Mouse (Mus musculus): ENCODE data around the gene Sf3a1.

The Sf3a1 gene

DNA sequence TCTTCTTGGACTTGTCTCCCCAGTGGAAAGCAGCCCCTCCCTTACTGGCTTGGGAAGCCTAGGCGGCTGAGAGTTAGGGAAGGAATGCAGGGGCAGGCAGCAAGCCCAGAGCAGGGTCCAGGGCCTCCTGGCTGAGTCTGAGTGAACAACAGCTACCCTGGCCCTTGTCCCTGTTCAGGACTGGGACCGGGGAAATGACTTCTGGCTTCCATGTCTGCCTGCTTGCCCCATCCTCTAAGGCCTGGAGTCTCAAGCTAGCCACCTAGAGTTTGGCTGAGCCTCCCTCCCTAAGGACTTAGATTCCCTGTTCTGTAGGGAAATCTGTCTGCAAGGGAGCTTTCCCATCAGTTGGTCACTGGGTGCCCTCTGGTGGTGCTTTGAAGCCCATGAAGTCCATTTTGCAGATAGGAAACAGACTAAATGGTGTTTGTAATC is 59.2 kb downstream of the Sf3a1 start:
- peak; percentile 68 to 70 for DNase-seq

DNA sequence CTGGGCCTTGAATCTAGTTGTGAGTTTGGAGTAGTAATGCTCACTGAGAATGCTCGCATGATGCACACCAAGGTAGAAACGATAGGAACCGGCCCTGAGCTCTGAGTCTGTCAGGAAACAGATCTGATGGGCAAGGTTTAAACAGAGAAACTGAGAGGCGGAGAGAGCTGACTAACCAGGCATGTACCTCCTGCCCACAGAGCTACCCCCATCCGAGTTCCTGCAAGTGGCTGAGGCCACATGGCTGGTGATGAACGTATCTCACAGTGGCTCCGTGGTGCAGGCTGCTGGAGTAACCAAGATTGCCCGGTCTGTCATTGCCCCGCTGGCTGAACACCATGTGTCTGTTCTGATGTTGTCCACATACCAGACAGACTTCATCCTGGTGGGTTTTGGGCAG is 59.8 kb downstream of the Sf3a1 start:
- DNase-seq = no peak

DNA sequence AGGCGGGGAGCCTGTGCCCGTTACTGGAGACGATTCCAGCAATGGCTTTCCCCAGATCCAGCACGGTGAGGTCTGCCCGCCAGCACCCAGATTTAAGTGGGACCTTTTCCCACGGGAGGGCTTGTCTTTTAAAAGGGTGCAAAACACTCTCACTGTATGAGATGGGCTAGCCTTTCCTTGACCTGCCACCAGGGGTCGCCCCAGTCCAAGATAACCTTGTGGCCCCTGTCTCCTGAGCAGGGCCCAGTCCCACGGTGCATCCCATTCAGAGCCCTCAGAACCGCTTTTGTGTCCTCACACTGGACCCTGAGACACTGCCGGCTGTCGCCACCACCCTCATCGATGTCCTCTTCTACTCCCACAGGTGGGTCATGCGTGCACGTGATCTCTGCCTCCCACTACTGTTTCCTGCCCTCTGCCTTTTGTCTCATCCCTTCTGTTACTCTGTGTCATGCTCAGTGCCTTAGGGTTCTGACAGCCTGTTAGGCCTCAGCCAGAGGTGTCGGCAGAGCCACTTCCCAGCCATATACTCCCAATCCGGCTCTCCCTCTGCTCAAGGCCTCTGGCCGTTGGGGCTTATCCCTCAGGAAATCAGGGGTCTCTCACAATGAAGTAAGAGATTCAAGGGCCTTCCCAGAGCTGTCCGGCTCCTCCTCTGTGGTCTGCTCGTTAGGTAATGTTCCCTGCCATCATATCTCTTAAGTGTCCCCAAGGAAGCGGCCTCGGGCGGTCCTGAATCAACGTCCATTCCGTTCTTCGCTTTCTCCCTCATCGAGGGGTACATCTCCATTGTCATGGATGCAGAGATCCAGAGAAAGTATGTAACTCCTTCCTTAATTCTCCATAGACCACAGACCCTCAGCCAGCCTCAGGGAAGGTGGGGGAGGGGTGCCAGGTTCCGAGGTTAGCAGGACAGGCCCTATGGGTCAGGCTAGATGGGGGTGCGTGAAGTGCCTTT is 60.6 kb downstream of the Sf3a1 start:
- peak; percentile 77 to 85 for DNase-seq

DNA sequence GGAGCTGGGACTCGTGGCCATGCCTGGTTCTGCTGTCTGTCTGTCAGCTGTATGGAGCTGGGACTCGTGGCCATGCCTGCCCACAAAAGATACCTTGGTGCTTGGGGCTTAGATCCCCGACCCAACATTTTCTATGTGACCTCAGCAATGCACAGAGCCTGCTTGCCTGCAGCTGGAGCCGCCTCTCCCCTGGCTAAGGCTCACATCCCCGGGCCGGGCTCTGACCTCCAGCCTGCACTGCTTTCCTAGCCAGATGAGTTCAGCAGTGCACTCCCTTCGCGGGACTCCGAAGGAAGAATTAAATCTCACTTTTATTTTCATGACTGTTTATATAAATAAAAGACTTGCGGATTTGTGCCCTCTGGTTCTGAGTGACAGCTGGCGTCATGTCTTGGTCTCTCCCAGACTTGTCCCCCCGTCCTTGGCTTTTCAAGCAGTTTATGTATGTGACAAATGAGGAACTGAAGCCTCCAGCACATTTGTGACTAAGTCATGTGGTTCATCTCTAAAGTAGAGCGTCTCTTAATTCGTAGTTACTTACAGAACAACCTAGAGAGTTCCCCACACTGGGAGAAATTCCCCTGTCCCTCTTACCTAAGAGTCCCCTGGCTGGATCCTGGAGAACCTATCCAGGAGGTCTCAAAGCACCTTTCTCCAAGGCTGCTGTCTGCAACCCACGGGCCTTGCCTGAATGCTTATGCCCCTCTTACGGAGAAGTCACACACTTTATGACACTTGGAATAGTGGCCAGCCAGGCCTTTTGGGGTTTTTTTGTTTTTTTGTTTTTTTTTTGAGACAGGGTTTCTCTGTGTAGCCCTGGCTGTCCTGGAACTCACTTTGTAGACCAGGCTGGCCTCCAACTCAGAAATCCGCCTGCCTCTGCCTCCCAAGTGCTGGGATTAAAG is 62.1 kb downstream of the Sf3a1 start:
- DNase-seq = no peak

DNA sequence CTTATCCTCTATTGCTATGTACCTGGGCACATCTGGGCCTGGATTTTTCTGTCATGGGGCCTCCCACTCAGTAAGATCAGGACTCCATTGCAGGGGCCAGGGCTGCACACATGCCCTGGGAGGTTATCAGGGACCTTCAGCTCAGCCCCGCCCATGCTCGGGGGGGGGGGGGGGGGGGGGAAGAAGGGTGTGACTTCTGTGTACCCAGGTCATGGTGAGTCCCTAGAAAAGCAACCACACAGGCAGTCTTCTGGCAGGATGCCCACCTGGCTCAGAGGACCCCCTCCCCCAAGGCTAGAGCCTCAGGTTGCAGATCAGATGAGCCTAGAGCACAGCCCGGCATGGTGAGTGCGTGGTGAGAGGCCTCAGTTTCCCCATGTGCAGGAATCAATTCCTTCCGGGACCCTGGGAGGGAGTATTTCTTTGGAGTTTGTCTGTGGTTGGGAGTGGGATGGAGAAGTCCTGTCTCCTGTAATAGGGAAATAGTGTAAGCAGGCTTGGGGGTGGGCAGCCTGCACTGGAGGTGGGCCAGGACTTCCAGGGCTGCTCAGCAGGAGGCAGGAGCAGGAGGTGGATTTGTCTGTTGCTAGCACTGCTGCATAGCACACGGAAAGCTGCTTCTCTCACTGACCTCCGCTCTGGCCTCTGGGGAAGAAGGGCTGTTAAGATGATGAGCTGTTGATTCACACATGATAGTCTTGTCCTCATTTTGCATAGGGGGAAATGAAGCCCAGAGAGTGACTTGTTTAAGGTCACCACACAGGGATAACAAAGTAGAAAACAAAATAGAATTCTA is 63.4 kb downstream of the Sf3a1 start:
- DNase-seq = no peak

DNA sequence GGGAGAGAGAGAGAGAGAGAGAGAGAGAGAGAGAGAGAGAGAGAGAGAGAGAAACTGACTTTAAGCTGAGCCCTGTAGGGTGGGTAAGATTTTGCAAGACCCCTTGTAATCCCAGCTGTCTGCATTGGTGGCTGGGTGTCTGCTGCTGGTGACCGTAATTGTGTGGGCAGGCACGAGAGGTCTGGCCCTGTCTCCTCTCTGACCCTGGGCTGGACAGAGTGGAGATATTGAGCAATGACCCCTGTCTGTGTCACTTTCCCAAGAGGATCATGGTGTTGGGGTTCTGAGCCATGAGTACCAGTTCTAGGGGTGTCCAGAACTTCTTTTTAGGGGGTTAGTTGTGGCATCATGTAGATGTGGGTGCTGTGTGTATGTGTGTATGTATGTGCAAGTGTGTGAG is 64.1 kb downstream of the Sf3a1 start:
- no peak for DNase-seq

DNA sequence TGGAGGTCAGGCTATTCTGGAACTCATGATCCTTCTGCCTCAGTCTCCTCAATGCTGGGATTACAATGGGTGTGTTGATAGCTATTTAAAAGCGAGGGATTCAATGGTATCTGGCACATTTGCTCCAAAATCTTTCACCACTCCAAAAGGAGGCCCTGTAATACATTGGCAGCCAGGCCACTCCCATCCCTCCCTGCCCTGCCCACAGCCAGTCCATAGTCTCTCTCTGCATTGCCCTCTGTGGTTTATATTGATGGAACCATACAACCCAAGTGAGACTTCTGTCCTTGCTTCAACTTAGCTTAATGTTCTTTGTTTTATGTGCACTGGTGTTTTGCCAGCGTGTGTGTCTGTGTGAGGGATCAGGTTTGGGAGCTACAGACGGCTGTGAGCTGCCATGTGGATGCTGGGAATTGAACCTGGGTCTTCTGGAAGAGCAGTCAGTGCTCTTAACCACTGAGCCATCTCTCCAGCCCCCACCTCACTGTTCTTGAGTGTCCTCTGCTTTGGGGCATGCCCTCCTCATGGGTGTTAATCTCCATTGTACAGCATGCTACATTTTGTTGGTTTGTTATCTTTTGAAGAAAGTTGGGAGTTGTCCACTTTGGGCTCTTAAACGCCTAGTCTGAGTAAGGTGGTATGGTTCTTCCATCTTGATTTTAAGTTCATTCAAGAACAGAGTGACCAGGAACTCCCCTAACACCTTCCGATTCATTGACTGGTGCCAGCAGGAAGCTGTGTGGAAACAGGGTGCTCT is 66.6 kb downstream of the Sf3a1 start:
- DNase-seq = no peak

DNA sequence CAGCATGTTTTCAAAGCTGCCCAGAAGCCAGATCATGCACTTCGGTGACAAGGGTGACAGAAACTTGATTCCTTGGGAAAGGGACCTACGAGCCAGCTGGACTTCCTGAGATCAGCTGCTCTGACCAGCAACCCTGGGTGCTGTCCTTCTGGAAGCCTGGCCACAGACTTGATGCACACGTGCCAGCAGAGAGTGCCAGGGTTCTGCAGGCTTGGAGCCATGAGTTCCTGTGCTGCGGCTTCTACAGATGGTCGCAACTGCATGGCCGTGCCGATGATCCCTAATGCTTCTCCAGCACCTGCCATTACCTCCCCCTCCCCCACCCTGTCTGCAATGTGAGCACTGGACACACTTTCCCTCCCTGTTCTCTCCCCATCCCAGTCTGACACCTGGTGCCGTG is 68.3 kb downstream of the Sf3a1 start:
- peak; percentile 82 to 87 for DNase-seq

DNA sequence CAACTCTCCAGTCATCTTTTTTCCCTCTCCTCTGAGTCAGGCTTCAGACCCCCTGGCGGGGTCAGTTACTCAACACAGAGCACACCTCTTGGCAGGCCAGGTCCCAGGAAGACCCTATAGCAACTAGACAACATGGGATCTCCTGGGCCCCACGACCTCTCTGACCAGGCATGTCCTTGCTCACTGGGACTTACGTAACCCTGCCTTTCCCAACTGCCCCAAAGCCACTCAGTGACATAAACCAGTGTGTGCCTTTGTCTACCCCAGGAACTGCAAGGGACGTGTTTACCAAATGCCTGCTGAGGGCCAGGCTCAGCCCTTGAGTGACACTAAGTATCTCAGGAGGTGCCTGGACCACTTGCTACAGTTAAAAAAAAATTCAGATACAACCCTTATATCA is 69.7 kb downstream of the Sf3a1 start:
- no peak for DNase-seq

DNA sequence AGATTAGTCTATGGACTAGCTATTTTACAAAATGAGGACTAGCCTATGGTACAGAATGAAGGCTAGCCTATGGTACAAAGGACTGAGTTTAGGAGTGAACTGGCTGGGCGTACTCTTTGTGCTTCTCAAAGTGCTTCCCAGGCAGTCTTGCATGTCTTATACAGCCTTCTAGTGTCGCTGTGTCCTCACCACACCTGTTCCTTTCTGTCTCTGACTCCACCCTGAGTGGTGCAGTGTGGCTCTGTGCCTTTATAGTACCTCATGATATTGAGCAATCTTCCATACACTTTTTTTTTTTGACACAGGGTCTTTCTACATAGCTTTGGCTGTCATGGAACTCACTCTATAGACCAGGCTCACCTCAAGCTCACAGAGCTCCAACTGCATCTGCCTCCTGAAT is 71.3 kb downstream of the Sf3a1 start:
- no peak for DNase-seq

All from cerebellum, adult 18-20 months (tissue).